Mouse (Mus musculus) stomach, embryonic 14.5 days (tissue): ENCODE results near the gene Tbxas1. TPM values are rescaled to one million over a fixed set of nuclear protein-coding genes. Genes with fewer than 3 reads are reported as not detected.

Source experiments
- ATAC-seq: fragments of 200-750 bp; cut with Nextera tagmentation; 2 replicates; pipeline ENCODE4 v1.8.0; 2017; ENCODE audit warnings: low read depth, moderate TSS enrichment; ENCODE audit not compliant: insufficient number of reproducible peaks, insufficient read depth, low FRiP score
- H3K27ac ChIP-seq: fragments of 300-500 bp; sonication (generic); 2 replicates; pipeline ENCODE4 v1.5.1; 2014; ENCODE audit warnings: mild to moderate bottlenecking, low read length, moderate library complexity, mixed read lengths
- H3K27me3 ChIP-seq: fragments of 300-500 bp; sonication (generic); 2 replicates; pipeline ENCODE4 v1.6.1; 2014; ENCODE audit warnings: low read length, control low read depth, mixed read lengths; ENCODE audit not compliant: control insufficient read depth, insufficient read depth
- H3K36me3 ChIP-seq: fragments of 300-500 bp; sonication (generic); 2 replicates; pipeline ENCODE4 v1.6.1; 2014; ENCODE audit warnings: mild to moderate bottlenecking, control low read depth, low read length, moderate library complexity, mixed read lengths; ENCODE audit not compliant: control insufficient read depth, insufficient read depth
- H3K4me1 ChIP-seq: fragments of 300-500 bp; sonication (generic); 2 replicates; pipeline ENCODE4 v1.6.1; 2014; ENCODE audit warnings: low read length, control low read depth, mixed read lengths; ENCODE audit not compliant: control insufficient read depth, insufficient read depth
- H3K4me2 ChIP-seq: fragments of 300-500 bp; sonication (generic); replicated peaks from 2 replicates; pipeline ENCODE4 v1.6.1; 2014; ENCODE audit warnings: low read depth, low read length, control low read depth
- H3K4me3 ChIP-seq: fragments of 300-500 bp; sonication (generic); 2 replicates; pipeline ENCODE4 v1.5.1; 2014; ENCODE audit warnings: low read depth, low read length, control low read depth
- H3K9ac ChIP-seq: fragments of 300-500 bp; sonication (generic); replicated peaks from 2 replicates; pipeline ENCODE4 v1.6.1; 2014; ENCODE audit warnings: low read depth, mild to moderate bottlenecking, control low read depth, low read length, moderate library complexity, mixed read lengths
- H3K9me3 ChIP-seq: fragments of 300-500 bp; sonication (generic); 2 replicates; pipeline ENCODE4 v1.6.1; 2016; ENCODE audit warnings: low read depth, low read length, control low read depth; ENCODE audit not compliant: control insufficient read depth
- WGBS: fragments of 180-500 bp; shearing (Covaris S2); extraction: QIAGEN DNeasy Blood & Tissue Kit; methylation state at CpG from one replicate; pipeline ENCODE4 v1.1.7; 2014; 5-methylcytosine and 5-hydroxymethylcytosine counted together
- polyA plus RNA-seq: library from polyadenylated mRNA; unstranded; fragments of >200 nt; fragmentation: Nextera tagmentation; extraction: Ambion mirVana; gene quantifications from 2 replicates; pipeline ENCODE4 v1.2.1, GENCODE M21; 2014

Gene Tbxas1
- polyA plus RNA-seq, 1 experiment from 2014 or later = 3.3 TPM

DNA sequence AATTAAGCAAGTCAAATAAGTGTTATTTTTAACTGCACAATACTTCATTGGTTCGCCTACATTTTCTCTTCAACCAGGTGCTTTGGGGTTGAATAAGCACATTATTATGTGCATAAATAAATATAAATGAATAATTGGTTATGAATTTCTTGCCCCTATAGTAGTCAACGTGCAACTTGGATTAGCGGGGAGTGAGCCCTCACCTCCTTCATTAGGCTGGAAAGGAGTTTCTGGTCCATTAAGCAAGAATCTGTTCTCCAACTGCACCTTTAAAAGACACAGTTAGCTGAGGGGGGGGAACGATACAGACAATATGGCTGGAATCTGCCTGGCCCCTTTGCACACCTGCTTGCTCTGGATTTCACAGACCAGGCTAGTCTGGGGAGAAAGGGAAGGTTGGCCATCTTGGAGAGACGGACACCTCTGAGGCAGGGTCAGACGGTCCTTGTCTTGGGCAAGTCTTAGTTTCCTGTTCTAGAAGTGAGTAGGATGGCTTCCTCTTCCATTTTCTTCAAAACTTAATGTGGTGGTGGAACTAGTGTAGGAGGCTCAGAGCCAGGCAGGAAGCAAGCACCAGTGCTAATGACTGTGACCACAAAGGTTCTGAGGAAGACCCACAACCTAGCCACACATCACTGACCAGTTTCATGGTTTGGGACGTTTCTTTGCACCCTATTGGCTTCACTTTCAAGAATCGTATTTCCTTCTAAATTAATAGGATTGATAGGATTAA lies 99.5 kb downstream of the Tbxas1 start:
- 87% methylated on average over 8 of the region's 8 CpGs for WGBS
- Histone ChIP-seq H3K4me2 (no peak overlapping the region), H3K27ac (no peak overlapping the region), H3K36me3 (no peaks in the 10 kb centered on the region), H3K4me3 (no peak overlapping the region), H3K9ac (no peak overlapping the region), H3K4me1 (no peaks in the 10 kb centered on the region), H3K9me3 (no peaks in the 10 kb centered on the region), H3K27me3 (no peaks in the 10 kb centered on the region)
- ATAC-seq = no peak

DNA sequence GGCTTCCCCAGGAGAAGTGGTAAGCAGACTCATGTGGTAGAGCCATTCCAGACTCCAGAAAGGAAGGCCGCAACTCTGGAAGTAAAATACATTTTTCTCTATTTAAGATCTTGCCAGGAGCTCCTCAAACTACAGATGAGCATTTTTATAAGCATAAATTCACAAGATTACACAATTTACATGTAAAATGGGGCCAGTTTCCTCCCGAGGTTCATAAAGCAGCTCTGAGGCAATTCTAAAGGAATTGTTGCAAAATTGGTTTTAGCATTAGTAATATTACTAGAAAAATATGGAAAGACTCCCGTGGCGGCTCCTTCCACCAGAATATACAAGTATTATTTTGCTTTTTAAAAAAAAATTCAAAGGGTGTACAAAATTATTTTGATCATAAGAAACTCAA lies 100.7 kb downstream of the Tbxas1 start:
- Histone ChIP-seq H3K9ac (no peak overlapping the region), H3K27ac (no peak overlapping the region), H3K9me3 (no peaks in the 10 kb centered on the region), H3K4me3 (no peak overlapping the region), H3K36me3 (no peaks in the 10 kb centered on the region), H3K27me3 (no peaks in the 10 kb centered on the region), H3K4me2 (no peak overlapping the region), H3K4me1 (no peaks in the 10 kb centered on the region)
- no peak for ATAC-seq
- 90% methylated on average over 4 of the region's 4 CpGs for WGBS

DNA sequence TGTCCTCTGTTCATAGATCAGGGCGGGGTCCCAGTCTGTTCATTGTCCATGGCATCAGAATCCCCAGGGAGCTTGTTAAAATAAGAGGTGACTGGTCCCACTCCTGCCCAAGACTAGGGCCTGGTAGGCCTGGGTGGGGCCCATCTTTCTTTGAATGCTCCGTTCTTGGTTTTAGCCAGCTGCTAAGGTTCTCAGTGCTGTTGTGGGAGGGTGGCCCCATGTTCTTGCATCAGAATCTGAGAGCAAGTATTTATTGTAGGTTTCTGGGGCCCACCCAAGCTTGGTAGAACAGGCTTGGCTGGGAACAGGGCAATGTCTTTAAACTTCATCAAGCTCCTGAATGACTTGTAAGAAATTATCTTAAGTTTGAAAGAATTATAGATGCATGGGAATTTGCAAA lies 101.2 kb downstream of the Tbxas1 start:
- Histone ChIP-seq H3K27ac (no peak overlapping the region), H3K4me3 (no peak overlapping the region), H3K36me3 (no peaks in the 10 kb centered on the region), H3K4me2 (no peak overlapping the region), H3K4me1 (no peaks in the 10 kb centered on the region), H3K9me3 (no peaks in the 10 kb centered on the region), H3K9ac (no peak overlapping the region), H3K27me3 (no peaks in the 10 kb centered on the region)
- WGBS = 74% methylated on average over 2 of the region's 2 CpGs
- ATAC-seq = no peak

DNA sequence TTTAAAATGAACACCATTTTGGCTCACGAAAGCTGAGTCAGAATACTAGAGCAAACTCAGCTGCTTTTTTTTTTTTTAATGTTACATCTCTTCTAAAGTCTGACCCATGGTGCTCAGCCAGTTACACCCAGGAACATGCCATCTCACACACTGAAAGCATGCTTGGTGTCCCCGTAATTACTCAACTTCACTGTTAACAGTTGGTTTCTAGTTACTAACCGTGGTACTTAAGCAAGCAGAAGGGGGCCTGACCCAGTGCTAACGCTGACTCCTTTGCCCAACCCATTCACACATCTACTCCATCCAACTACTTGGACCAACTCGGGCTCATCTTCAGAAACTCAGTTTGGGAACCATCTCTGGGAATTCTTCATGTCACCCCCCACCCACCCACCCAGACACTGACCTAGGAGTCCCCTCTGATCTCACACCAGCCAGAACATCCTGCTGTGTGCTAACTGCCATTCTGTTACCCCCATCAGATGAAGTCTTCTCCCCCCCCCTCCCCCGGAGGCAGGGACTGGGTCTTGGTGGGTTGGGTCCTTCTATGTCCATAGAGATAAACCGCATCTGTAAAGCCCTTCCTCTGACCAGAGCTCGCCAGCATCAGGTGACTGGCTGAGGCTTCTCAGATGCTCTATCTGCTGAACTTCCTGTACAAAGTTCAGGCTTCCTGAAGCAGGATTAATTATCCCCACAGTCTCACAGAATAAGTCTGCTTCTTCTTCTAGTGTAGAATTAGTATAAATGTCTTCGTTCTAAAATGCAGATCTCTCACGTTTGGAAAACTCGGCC lies 105.9 kb downstream of the Tbxas1 start:
- H3K4me2 ChIP-seq = no peak overlapping the region
- H3K27me3 ChIP-seq = no peaks in the 10 kb centered on the region
- no peak overlapping the region for H3K27ac ChIP-seq
- no peaks in the 10 kb centered on the region for H3K36me3 ChIP-seq
- ATAC-seq = no peak
- WGBS = 61% methylated on average over 11 of the region's 11 CpGs
- no peak overlapping the region for H3K9ac ChIP-seq
- no peaks in the 10 kb centered on the region for H3K9me3 ChIP-seq
- 0 out of 2 replicates have a peak, but pooled peaks cover under 1% of the 10 kb centered on the region for H3K4me1 ChIP-seq
- no peak overlapping the region for H3K4me3 ChIP-seq

DNA sequence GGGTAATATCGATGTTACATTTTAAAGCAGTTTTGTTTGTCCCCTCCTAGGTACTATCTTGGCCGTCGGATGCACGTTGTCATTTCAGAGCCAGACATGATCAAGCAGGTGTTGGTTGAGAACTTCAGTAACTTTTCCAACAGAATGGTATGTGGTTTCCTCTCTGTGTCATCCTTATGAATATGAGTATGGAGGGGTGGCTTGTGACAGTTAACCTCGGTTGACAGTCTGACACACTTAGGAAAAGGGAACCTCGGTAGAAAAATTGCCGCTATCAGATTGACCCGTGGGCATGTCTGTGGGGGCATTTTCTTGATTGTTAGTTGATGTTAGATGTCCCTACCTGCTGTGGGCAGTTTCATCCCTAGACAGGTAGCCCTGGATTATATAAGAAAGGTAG lies 106.9 kb downstream of the Tbxas1 start:
- H3K9me3 ChIP-seq = no peaks in the 10 kb centered on the region
- H3K4me3 ChIP-seq = no peak overlapping the region
- no peak for ATAC-seq
- no peaks in the 10 kb centered on the region for H3K36me3 ChIP-seq
- no peak overlapping the region for H3K27ac ChIP-seq
- H3K4me1 ChIP-seq = 0 out of 2 replicates have a peak, but pooled peaks cover 4% of the 10 kb centered on the region
- no peak overlapping the region for H3K4me2 ChIP-seq
- 92% methylated on average over 8 of the region's 8 CpGs for WGBS
- no peak overlapping the region for H3K9ac ChIP-seq
- H3K27me3 ChIP-seq = no peaks in the 10 kb centered on the region

DNA sequence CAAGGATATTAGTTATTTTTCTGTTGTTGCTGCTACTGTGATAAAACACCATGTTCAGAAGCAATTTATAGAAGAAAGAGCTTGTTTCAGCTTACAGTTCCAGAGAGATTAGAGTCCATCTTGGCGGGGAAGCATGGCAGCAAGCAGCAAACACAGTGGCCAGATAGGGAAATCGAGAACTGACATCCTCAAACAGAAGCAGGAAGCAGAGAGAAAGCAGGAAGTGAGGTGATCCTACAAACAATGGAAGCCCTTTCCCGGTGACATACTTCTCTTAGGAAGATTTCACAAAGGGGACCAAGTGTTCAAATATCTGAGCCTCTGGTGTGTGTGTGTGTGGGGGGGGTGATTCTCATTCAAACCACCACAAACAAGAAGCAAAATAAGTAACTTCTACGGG lies 107.5 kb downstream of the Tbxas1 start:
- Histone ChIP-seq H3K4me3 (no peak overlapping the region), H3K9ac (no peak overlapping the region), H3K36me3 (no peaks in the 10 kb centered on the region), H3K27ac (no peak overlapping the region), H3K27me3 (no peaks in the 10 kb centered on the region), H3K4me1 (0 out of 2 replicates have a peak, but pooled peaks cover 4% of the 10 kb centered on the region), H3K9me3 (no peaks in the 10 kb centered on the region), H3K4me2 (no peak overlapping the region)
- no peak for ATAC-seq
- 72% methylated on average over 4 of the region's 4 CpGs for WGBS

DNA sequence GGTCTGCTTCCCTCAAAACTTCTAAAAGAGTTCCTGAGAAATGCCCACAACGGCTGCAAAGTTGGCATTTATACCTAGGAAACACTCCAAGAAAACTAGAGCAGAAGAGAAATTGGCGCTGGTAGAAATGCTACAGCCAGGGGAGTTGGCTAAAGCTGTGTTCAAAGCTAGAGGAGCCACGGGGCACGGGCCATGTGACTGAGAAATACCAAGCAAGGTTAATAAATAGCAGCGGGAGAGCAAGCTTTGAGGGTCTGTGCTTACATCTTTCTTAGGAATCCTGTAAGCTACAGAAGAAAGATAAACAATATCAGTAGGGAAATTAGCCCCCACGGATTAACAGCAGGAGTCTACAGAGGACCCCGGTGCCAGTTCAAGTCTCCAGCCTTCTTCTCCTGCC lies 107.9 kb downstream of the Tbxas1 start:
- no peak for ATAC-seq
- H3K4me2 ChIP-seq = no peak overlapping the region

DNA sequence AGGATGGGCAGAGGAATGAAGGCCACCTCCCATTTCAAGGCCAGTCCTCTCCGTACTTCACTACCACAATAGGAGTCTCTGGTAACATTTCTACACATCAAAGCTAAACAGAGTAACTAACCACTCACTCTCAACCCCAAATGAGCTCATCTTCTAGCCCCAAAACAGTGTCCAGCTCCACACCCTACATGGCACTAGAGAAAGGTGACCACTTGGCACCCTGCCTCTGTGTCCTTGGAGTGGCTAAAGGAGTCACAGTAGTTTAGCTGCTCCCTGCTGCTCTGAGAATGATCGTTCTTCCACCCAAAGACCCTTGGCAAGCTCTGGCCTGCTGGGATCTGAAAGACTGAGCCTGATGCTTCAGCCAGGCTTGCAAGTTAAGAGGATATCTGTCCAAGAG lies 109.4 kb downstream of the Tbxas1 start:
- Histone ChIP-seq H3K4me2 (no peak overlapping the region), H3K36me3 (no peaks in the 10 kb centered on the region), H3K4me3 (no peak overlapping the region), H3K9me3 (no peaks in the 10 kb centered on the region), H3K27ac (no peak overlapping the region), H3K27me3 (no peaks in the 10 kb centered on the region), H3K9ac (no peak overlapping the region), H3K4me1 (0 out of 2 replicates have a peak, but pooled peaks cover 4% of the 10 kb centered on the region)
- ATAC-seq = no peak
- 98% methylated on average over 2 of the region's 2 CpGs for WGBS

More for the DNA sequence above, 107.9 kb downstream of the Tbxas1 start:
- Histone ChIP-seq H3K9ac (no peak overlapping the region), H3K4me1 (0 out of 2 replicates have a peak, but pooled peaks cover 4% of the 10 kb centered on the region), H3K27me3 (no peaks in the 10 kb centered on the region), H3K36me3 (no peaks in the 10 kb centered on the region), H3K27ac (no peak overlapping the region), H3K9me3 (no peaks in the 10 kb centered on the region), H3K4me3 (no peak overlapping the region)
- 40% methylated on average over 7 of the region's 7 CpGs for WGBS
